Mouse (Mus musculus) small intestine, adult 2 months (tissue): ENCODE measurements around the gene Fndc7. TPM values are rescaled to one million over a fixed set of nuclear protein-coding genes. Genes with fewer than 3 reads are reported as not detected.

ENCODE experiments used
- H3K27ac ChIP-seq: fragments of 200-500 bp; 2 replicates; pipeline ENCODE4 v1.5.1; 2012; ENCODE audit warnings: low read depth, low read length, control low read depth, inconsistent platforms; ENCODE audit not compliant: insufficient read depth
- H3K27me3 ChIP-seq: fragments of 200-500 bp; 2 replicates; pipeline ENCODE4 v1.6.1; 2012; ENCODE audit warnings: mild to moderate bottlenecking, moderate library complexity, low read length, inconsistent platforms; ENCODE audit not compliant: control insufficient read depth, insufficient read depth
- H3K36me3 ChIP-seq: fragments of 200-500 bp; 2 replicates; pipeline ENCODE4 v1.6.1; 2012; ENCODE audit warnings: mild to moderate bottlenecking, low read length, control low read depth, inconsistent platforms; ENCODE audit not compliant: control insufficient read depth, insufficient read depth
- H3K4me1 ChIP-seq: fragments of 200-500 bp; 2 replicates; pipeline ENCODE4 v1.6.1; 2012; ENCODE audit warnings: low read length, inconsistent platforms, mixed read lengths; ENCODE audit not compliant: control insufficient read depth, insufficient read depth, insufficient read length
- H3K4me3 ChIP-seq: fragments of 200-500 bp; 2 replicates; pipeline ENCODE4 v1.5.1; 2012; ENCODE audit warnings: low read depth, mild to moderate bottlenecking, control low read depth, inconsistent platforms, low read length, moderate library complexity
- CTCF ChIP-seq: fragments of 200-500 bp; IDR thresholded peaks from 2 replicates; pipeline ENCODE4 v1.5.1; 2012; ENCODE audit warnings: low read depth, mild to moderate bottlenecking, control low read depth, inconsistent platforms, low read length, moderate library complexity, mixed read lengths; ENCODE audit not compliant: insufficient replicate concordance, insufficient read length; ENCODE audit errors: extremely low read depth
- POLR2A ChIP-seq: fragments of 200-500 bp; IDR thresholded peaks from 2 replicates; pipeline ENCODE4 v1.6.1; 2012; ENCODE audit warnings: low read depth, mild to moderate bottlenecking, control low read depth, inconsistent platforms, low read length, moderate library complexity
- WGBS: fragments of 180-500 bp; shearing (Covaris S2); methylation state at CpG from one replicate; pipeline ENCODE4 v1.1.7; 2018; 5-methylcytosine and 5-hydroxymethylcytosine counted together
- polyA plus RNA-seq: library from polyadenylated mRNA; depleted of rRNA; stranded (reverse); fragments of >200 nt; gene quantifications from 2 replicates; pipeline ENCODE4 v1.2.3, GENCODE M21; 2012

Gene Fndc7
- polyA plus RNA-seq, 1 experiment: 0.10 TPM

DNA sequence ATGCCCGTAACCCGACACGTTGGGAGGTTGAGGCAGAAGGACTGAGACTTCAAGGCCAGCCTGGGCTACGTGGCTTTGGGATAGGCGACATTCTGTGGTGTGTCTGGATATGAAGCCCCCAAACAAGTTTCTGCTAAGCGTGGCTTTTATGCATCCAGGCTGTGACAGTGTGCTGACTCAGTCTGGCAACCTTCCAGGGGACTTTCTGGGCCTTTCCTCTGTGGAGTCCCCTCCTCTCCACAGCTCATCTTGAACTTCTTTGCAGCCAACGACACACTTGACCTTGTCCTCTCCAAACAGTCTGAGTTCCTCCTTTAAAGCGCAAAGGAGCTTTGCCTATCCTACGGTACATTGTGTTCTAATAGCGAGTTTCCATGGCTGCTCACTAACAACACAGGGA, 33.9 kb downstream of the Fndc7 start:
- Histone ChIP-seq H3K4me3 (no peak overlapping the region), H3K27ac (peak overlapping the region; percentile 44)

DNA sequence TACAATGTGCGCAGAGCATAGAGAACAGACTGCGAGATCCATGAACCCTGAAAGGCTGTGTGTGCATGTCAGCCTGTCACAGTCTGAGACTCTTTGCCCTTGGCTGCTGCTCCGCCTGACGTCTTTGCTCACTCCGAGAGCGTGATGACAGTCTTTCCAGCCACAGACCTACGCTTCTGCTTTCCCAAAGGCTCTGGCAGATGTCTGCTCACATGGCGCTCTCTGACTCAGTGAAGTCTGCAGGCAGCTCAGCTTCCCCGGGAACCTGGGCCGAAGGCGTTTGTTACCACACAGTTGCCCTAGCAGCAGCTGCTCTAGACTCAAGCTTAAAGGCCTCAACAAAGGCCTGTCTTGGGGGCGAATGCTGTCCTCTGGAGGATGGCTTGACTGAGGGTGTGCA, 34.4 kb downstream of the Fndc7 start:
- WGBS: 80% methylated on average over 12 of the region's 12 CpGs
- peaks cover 18% of the 10 kb centered on the region for H3K4me1 ChIP-seq
- no peaks in the 10 kb centered on the region for H3K36me3 ChIP-seq
- H3K4me3 ChIP-seq: no peak overlapping the region
- TF ChIP-seq POLR2A: no peak
- TF ChIP-seq CTCF: no peak
- no peaks in the 10 kb centered on the region for H3K27me3 ChIP-seq
- peak overlapping the region; percentile 44 for H3K27ac ChIP-seq

More for the DNA sequence above, 33.9 kb downstream of the Fndc7 start:
- Histone ChIP-seq H3K4me1 (peaks cover 14% of the 10 kb centered on the region), H3K36me3 (no peaks in the 10 kb centered on the region), H3K27me3 (no peaks in the 10 kb centered on the region)
- 72% methylated on average over 10 of the region's 10 CpGs for WGBS
- TF ChIP-seq POLR2A (no peak), CTCF (no peak)

DNA sequence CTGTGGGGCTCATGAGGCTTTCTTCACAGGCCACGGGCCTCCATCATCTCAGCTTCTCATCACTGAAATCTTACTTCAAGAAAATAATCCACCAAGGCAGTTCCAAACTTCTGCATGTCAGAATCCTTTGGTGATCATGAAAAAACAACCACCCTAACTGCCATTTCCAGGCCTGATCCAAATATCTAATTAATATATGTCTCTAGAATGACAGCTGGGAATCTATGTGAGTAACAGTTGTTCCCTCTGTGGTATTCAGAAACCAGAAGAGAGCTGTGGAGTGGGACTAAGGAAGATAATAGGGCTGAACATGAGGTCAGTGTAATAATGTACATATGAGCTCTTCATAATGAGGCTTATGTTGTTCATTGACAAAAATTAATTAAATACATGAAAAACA, 36.5 kb downstream of the Fndc7 start:
- WGBS: 85% methylated on average over 1 of the region's 1 CpGs
- H3K27ac ChIP-seq: no peak overlapping the region
- H3K4me3 ChIP-seq: no peak overlapping the region
- no peaks in the 10 kb centered on the region for H3K27me3 ChIP-seq
- H3K4me1 ChIP-seq: peaks cover 20% of the 10 kb centered on the region
- H3K36me3 ChIP-seq: no peaks in the 10 kb centered on the region
- TF ChIP-seq POLR2A (no peak), CTCF (no peak)

DNA sequence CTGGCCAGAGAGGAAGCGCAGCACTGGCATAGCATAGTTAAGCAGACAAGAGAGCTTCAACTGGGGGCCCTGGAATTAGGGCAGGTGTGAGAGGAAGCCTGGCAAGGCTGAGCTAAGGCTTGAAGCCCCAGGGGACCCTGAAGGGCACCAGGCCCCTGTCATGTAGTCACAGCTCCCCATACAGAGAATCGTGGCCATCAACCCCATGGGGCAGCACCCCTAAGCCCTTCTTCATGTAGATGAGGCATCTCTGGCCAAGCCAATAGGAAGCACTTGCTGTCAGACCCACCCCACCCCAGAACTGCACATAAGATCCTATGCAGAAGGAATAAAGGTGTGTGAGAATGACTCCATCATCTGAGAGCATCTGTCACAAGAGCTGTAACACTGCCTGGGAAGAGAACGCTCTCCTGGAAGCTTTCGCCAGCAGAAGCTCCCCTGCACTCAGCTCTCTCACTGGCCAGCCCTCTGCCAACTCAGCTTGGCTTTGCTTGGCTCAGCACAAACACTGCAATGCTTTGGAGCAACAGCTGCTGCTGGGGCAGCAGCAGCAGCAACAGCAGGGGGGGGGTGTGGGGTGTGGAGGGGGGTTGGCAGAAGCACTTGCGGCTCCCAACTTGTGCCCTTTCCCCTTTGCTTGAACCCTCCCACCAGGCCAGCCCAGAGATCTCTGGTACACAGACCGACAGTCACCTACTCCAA, 37.7 kb downstream of the Fndc7 start:
- no peak for TF ChIP-seq CTCF
- no peak for TF ChIP-seq POLR2A
- Histone ChIP-seq H3K36me3 (no peaks in the 10 kb centered on the region), H3K4me1 (peaks cover 20% of the 10 kb centered on the region), H3K4me3 (no peak overlapping the region), H3K27ac (no peak overlapping the region), H3K27me3 (no peaks in the 10 kb centered on the region)
- WGBS: 76% methylated on average over 6 of the region's 6 CpGs

DNA sequence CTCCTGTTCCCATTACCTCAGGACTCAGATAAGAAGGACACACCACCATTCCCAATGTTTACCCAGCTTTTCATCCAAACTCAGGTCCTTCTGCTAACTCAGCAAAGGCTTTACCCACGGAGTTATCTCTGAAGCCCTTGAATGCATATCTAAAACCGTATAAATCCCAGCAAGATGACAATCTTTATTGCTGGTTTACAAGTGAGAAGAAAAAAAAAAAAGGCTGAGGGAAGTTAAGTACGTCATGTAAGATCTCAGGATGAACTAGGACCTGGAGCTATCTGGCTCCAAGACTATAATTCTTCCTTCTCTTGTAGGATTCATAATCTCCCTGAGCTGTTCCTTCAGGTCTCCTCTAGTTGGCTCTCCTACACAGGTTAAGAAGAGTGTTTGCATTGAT, 38.3 kb downstream of the Fndc7 start:
- TF ChIP-seq CTCF (no peak), POLR2A (no peak)
- Histone ChIP-seq H3K4me3 (no peak overlapping the region), H3K36me3 (no peaks in the 10 kb centered on the region), H3K4me1 (peaks cover 22% of the 10 kb centered on the region), H3K27me3 (no peaks in the 10 kb centered on the region), H3K27ac (no peak overlapping the region)
- WGBS: 24% methylated on average over 3 of the region's 3 CpGs

DNA sequence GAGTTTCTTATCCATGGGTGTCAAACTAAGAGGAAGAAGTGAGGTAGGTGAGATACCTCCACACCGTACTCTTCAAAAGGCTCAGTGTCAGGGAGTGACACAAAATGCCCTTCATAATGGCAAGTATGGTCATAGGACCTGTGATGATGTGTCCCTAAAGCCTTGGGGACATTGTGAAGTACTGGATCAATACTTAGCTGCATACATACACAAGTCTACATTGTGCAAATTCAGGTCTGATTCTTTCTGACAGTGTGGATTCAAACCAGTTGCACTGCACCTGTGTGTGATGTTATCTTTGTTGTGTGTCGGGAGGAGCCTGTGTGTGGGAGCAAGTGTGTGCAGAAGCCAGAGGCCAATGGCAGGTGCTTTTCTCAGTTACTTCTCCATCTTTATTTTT, 38.7 kb downstream of the Fndc7 start:
- TF ChIP-seq POLR2A (no peak), CTCF (no peak)
- peaks cover 23% of the 10 kb centered on the region for H3K4me1 ChIP-seq
- H3K27me3 ChIP-seq: no peaks in the 10 kb centered on the region
- WGBS: 56% methylated on average over 2 of the region's 2 CpGs
- H3K27ac ChIP-seq: no peak overlapping the region
- no peaks in the 10 kb centered on the region for H3K36me3 ChIP-seq
- no peak overlapping the region for H3K4me3 ChIP-seq

DNA sequence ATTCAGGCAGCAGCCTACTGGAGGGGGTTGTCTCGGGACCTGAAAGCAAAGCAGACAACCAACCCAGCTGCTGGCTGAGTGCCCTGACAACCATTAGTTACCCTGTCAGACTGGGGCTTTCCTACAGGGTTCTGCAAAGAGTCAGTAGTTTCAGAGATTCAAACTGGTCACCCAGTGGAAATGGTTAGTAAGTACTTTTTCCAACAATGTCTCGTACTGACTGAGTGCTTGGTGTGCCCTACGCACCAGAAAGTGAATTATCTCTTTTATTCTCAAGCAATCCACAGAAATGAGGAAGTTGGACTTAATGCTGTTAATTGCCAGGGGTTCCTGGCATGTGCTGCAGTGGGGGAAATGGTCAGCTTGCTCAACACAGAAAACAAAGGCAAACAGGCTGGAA, 39.3 kb downstream of the Fndc7 start:
- Histone ChIP-seq H3K36me3 (no peaks in the 10 kb centered on the region), H3K27me3 (no peaks in the 10 kb centered on the region), H3K4me1 (peaks cover 21% of the 10 kb centered on the region), H3K27ac (no peak overlapping the region), H3K4me3 (no peak overlapping the region)
- 17% methylated on average over 3 of the region's 3 CpGs for WGBS
- no peak for TF ChIP-seq CTCF
- TF ChIP-seq POLR2A: no peak
